Mouse (Mus musculus) cortical plate, adult 2 months (tissue): ENCODE measurements around the gene Rnf152. TPM values are rescaled to one million over a fixed set of nuclear protein-coding genes. Genes with fewer than 3 reads are reported as not detected.

Experiments used
- H3K27ac ChIP-seq: fragments of 200-500 bp; 2 replicates; pipeline ENCODE4 v1.5.1; 2012; ENCODE audit warnings: low read length, control low read depth, inconsistent platforms; ENCODE audit not compliant: insufficient read depth
- H3K4me1 ChIP-seq: fragments of 200-500 bp; 2 replicates; pipeline ENCODE4 v1.6.1; 2011; ENCODE audit warnings: low read length; ENCODE audit not compliant: control insufficient read depth, insufficient read depth
- H3K4me3 ChIP-seq: fragments of 200-500 bp; 2 replicates; pipeline ENCODE4 v1.5.1; 2011; ENCODE audit warnings: mild to moderate bottlenecking, low read length, control low read depth; ENCODE audit not compliant: insufficient read depth
- CTCF ChIP-seq: fragments of 200-500 bp; IDR thresholded peaks from 2 replicates; pipeline ENCODE4 v1.5.1; 2011; ENCODE audit warnings: mild to moderate bottlenecking, control low read depth, low read length; ENCODE audit not compliant: insufficient read depth; ENCODE audit errors: extremely low read depth
- POLR2A ChIP-seq: fragments of 200-500 bp; IDR thresholded peaks from 2 replicates; pipeline ENCODE4 v1.6.1; 2011; ENCODE audit warnings: mild to moderate bottlenecking, low read length, control low read depth; ENCODE audit not compliant: insufficient read depth; ENCODE audit errors: extremely low read depth
- polyA plus RNA-seq: library from polyadenylated mRNA; depleted of rRNA; stranded (reverse); fragments of >200 nt; gene quantifications from 2 replicates; pipeline ENCODE4 v1.2.3, GENCODE M21; 2012

Rnf152 gene
- polyA plus RNA-seq, 1 experiment: 4.2 TPM

GRCm38 (mm10) chr1:105314010-105314800 lies 42.3 kb downstream of the Rnf152 start:
- no peak overlapping the region for H3K4me3 ChIP-seq
- H3K4me1 ChIP-seq: no peaks in the 10 kb centered on the region
- no peak overlapping the region for H3K27ac ChIP-seq
- TF ChIP-seq CTCF: no peak
- no peak for TF ChIP-seq POLR2A

DNA sequence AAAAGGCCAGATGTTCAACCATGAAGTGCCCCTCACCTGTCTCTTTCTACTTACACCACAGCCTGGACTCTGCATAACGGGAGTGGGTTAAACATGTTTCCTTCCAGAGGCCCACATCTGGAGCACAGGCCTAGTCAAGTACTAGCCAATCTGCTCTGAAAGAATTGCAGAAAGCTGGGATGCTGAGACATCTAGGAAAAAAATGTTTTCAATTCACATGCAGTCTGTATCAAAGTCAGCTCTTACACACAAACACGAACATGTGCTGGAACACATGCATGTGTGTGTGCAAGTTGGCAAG lies 44.0 kb downstream of the Rnf152 start:
- H3K4me3 ChIP-seq: no peak overlapping the region
- TF ChIP-seq CTCF: no peak
- no peak for TF ChIP-seq POLR2A
- H3K4me1 ChIP-seq: no peaks in the 10 kb centered on the region
- H3K27ac ChIP-seq: no peak overlapping the region

GRCm38 (mm10) chr1:105311899-105312600 lies 44.5 kb downstream of the Rnf152 start:
- H3K27ac ChIP-seq: no peak overlapping the region
- TF ChIP-seq POLR2A (no peak), CTCF (no peak)

DNA sequence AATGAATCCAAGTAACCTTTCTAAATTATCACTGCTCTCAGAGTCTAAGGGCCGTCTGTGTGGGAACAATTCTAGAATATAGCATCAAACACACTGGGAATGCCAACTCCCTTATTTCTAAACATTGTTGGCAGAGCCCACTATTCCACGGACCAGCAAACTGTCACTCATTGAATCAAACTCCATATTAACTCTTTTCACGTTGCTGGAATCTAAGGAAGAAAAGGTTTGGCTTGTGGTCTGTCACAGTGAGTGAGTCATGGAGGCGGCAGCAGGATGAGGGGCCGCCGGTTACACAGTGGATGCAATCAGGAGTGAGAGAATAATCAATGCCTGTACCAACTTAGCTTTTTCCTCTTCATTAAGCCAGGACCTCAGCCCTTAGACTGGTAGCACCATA lies 54.3 kb downstream of the Rnf152 start:
- Histone ChIP-seq H3K4me3 (no peak overlapping the region), H3K4me1 (no peaks in the 10 kb centered on the region), H3K27ac (no peak overlapping the region)
- no peak for TF ChIP-seq POLR2A
- no peak for TF ChIP-seq CTCF

More at GRCm38 (mm10) chr1:105311899-105312600, 44.5 kb downstream of the Rnf152 start:
- Histone ChIP-seq H3K4me1 (no peaks in the 10 kb centered on the region), H3K4me3 (no peak overlapping the region)

- H3K4me3 ChIP-seq: no peak overlapping the region
- no peak overlapping the region for H3K27ac ChIP-seq
- no peaks in the 10 kb centered on the region for H3K4me1 ChIP-seq
- TF ChIP-seq POLR2A (no peak), CTCF (no peak)
Measured at GRCm38 (mm10) chr1:105301764-105302163, 54.7 kb downstream of the Rnf152 start.

GRCm38 (mm10) chr1:105291859-105292258 lies 64.7 kb downstream of the Rnf152 start:
- Histone ChIP-seq H3K4me1 (no peaks in the 10 kb centered on the region), H3K27ac (no peak overlapping the region), H3K4me3 (no peak overlapping the region)
- TF ChIP-seq CTCF (no peak), POLR2A (no peak)

- no peak for TF ChIP-seq CTCF
- TF ChIP-seq POLR2A: no peak
Measured at GRCm38 (mm10) chr1:105287536-105287935, 69.0 kb downstream of the Rnf152 start.

DNA sequence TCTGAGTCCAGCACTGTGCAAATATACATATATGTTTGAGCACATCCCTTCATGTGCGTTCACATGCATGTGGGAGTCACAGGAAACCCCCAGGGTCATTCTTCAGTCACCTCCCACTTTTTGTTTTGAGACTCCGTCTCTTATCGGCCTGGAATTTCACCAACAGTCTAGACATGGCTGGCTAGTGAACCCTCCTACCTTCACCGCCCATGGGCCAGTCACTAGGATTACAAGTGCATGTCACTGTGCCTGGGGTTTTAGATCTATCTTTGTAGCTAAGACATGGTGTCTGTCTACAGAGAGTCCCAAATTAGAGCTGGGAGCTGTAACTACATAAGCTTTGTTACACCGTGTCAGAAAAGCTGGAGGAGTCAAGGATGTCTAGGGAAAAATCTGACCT lies 69.6 kb downstream of the Rnf152 start:
- H3K4me3 ChIP-seq: no peak overlapping the region
- H3K4me1 ChIP-seq: peaks cover 2% of the 10 kb centered on the region; the same call in 1 of the 2 replicates
- TF ChIP-seq CTCF (no peak), POLR2A (no peak)
- no peak overlapping the region for H3K27ac ChIP-seq

More at GRCm38 (mm10) chr1:105287536-105287935, 69.0 kb downstream of the Rnf152 start:
- H3K27ac ChIP-seq: no peak overlapping the region
- H3K4me3 ChIP-seq: no peak overlapping the region
- no peaks in the 10 kb centered on the region; the same call in 1 of the 2 replicates for H3K4me1 ChIP-seq

GRCm38 (mm10) chr1:105285001-105285400 lies 71.5 kb downstream of the Rnf152 start:
- Histone ChIP-seq H3K4me3 (no peak overlapping the region), H3K4me1 (peaks cover 2% of the 10 kb centered on the region; the same call in 1 of the 2 replicates), H3K27ac (no peak overlapping the region)
- TF ChIP-seq POLR2A (no peak), CTCF (no peak)

DNA sequence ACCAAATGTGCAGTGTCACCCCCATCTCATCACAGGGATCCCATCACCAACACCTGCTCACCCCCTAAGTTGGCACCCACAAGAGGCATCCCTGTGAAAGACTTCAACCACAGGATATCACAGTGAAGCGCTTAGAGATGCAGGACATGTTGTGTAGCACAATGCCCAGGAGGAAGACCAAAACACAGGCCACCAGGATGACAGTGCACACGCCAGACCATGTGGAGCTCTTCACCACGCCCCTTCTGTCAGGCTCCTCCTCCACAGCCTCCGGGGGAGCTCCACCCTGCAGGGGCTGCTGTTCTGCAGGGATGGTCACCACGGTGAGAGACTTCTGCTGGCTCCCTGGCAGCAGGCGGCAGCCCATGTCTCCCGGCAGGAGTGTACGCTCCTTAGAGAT lies 72.4 kb downstream of the Rnf152 start:
- no peak overlapping the region for H3K4me3 ChIP-seq

More for the DNA sequence above, 72.4 kb downstream of the Rnf152 start:
- TF ChIP-seq CTCF (no peak), POLR2A (no peak)
- H3K27ac ChIP-seq: no peak overlapping the region
- peaks cover 2% of the 10 kb centered on the region; the same call in 1 of the 2 replicates for H3K4me1 ChIP-seq
